Mouse (Mus musculus) heart, adult 2 months (tissue): ENCODE results near the gene Gtf2f1.

Experiments used
- CTCF ChIP-seq: fragments of 200-600 bp; IDR thresholded peaks from 2 replicates; pipeline ENCODE4 v1.8.1; 2022; ENCODE audit warnings: antibody characterized with exemption, mild to moderate bottlenecking, moderate library complexity
- EP300 ChIP-seq: fragments of 200-500 bp; IDR thresholded peaks from 2 replicates; pipeline ENCODE4 v1.6.1; 2011; ENCODE audit warnings: low read depth, low read length, control low read depth; ENCODE audit not compliant: insufficient read depth
- POLR2A ChIP-seq: fragments of 200-500 bp; IDR thresholded peaks from 2 replicates; pipeline ENCODE4 v1.6.1; 2011; ENCODE audit warnings: mild to moderate bottlenecking, low read depth, low read length, control low read depth; ENCODE audit not compliant: insufficient read depth

- TF ChIP-seq CTCF (no peak), POLR2A (no peak), EP300 (no peak)
Measured at GRCm38 (mm10) chr17:56974708-56975240, 36.3 kb downstream of the Gtf2f1 start.
